Mouse (Mus musculus) cerebellum, adult 2 months (tissue): ENCODE results near the gene Spata1. TPM values are rescaled to one million over a fixed set of nuclear protein-coding genes. Genes with fewer than 3 reads are reported as not detected.

ENCODE experiments used
- DNase-seq, 2 experiments: peaks; one replicate each; pipeline ENCODE4 v3.0.0; 2021
- H3K27ac ChIP-seq: fragments of 200-500 bp; 2 replicates; pipeline ENCODE4 v1.5.1; 2012; ENCODE audit warnings: low read length, control low read depth, inconsistent platforms; ENCODE audit not compliant: insufficient read depth
- H3K27me3 ChIP-seq: fragments of 200-500 bp; 2 replicates; pipeline ENCODE4 v1.6.1; 2012; ENCODE audit warnings: inconsistent platforms, mild to moderate bottlenecking, low read length, moderate library complexity; ENCODE audit not compliant: control insufficient read depth, insufficient read depth
- H3K4me1 ChIP-seq: fragments of 200-500 bp; 2 replicates; pipeline ENCODE4 v1.6.1; 2011; ENCODE audit warnings: low read length; ENCODE audit not compliant: control insufficient read depth, insufficient read depth
- H3K4me3 ChIP-seq: fragments of 200-500 bp; replicated peaks from 2 replicates; pipeline ENCODE3; 2011; ENCODE audit warnings: mild to moderate bottlenecking, low read depth, low read length, control low read depth; ENCODE audit not compliant: insufficient read depth
- CTCF ChIP-seq: fragments of 200-500 bp; IDR thresholded peaks from 2 replicates; pipeline ENCODE4 v1.5.1; 2011; ENCODE audit warnings: low read depth, mild to moderate bottlenecking, control low read depth, low read length, moderate library complexity, borderline replicate concordance; ENCODE audit not compliant: insufficient read depth
- POLR2A ChIP-seq: fragments of 200-500 bp; IDR thresholded peaks from 2 replicates; pipeline ENCODE4 v1.6.1; 2011; ENCODE audit warnings: low read length, control low read depth, borderline replicate concordance; ENCODE audit not compliant: insufficient read depth
- whole genome bisulfite sequencing: fragments of 180-500 bp; shearing (Covaris S2); methylation state at CpG from one replicate; pipeline ENCODE4 v1.1.7; 2018; 5-methylcytosine and 5-hydroxymethylcytosine counted together
- polyA plus RNA-seq: library from polyadenylated mRNA; depleted of rRNA; stranded (reverse); fragments of >200 nt; gene quantifications from 2 replicates; pipeline ENCODE4 v1.2.3, GENCODE M21; 2012

Gene Spata1
- polyA plus RNA-seq, 1 experiment: 2.6 TPM

DNA sequence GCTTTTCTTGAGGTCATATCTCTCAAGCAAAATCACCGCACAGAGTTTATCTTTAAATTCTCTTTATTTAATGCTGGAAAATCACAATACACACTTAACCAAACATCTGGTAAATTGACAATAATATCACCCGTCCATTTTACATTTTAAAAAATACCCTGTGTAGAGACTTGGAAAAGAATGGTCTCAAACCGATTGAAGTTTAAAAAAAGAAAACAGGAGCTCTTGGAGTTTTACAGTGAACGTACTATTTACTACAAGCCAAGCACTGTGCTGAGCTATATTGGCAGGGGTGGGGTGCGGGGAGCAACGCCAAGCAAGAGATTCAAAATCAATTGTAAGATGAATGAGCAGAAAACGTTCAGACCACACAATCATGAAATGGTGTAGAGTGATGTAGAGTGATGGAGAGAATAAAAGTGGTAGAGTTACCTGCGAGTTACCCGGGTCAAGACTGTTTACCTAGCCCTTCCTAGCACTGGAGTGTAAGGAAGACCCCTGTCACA, 49.8 kb downstream of the Spata1 start, which contains the start of gene Ctbs:
Gene Ctbs (plus strand): TSS at position 51 of the 506 bp plus-strand sequence.
- H3K27ac ChIP-seq: no peak within 1 kb of the TSS
- TF ChIP-seq CTCF: no peak
- TF ChIP-seq POLR2A: no peak
- no peak for DNase-seq
- WGBS: 45% methylated on average over 9 of the region's 9 CpGs
- no peaks in the 10 kb centered on the region for H3K27me3 ChIP-seq
- peak within 1 kb of the TSS; percentile 61 for H3K4me3 ChIP-seq
- H3K4me1 ChIP-seq: no peaks in the 10 kb centered on the region

DNA sequence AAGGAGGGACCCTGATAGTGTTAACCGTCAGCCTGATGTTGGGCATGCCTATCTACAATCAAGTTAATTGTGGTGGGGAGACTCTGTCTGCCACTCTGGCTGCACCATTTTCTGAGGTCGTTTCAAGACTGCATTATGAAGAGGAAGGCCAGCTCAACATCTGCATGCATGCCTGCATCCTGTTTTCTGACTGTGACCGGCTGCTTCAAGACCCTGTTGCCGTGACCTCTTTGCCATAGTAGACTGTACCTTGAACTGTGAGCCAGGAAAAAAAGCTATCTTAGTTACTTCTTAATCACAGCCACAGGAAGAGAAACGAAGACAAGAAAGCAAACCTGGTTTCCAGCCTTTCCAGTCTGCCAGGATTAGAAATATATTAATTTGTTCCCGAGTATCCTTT, 50.6 kb downstream of the Spata1 start:
- Histone ChIP-seq H3K27me3 (no peaks in the 10 kb centered on the region), H3K4me3 (no peak overlapping the region), H3K27ac (no peak overlapping the region), H3K4me1 (no peaks in the 10 kb centered on the region)
- 84% methylated on average over 6 of the region's 6 CpGs for whole genome bisulfite sequencing
- TF ChIP-seq POLR2A: no peak
- TF ChIP-seq CTCF: no peak
- no peak for DNase-seq

DNA sequence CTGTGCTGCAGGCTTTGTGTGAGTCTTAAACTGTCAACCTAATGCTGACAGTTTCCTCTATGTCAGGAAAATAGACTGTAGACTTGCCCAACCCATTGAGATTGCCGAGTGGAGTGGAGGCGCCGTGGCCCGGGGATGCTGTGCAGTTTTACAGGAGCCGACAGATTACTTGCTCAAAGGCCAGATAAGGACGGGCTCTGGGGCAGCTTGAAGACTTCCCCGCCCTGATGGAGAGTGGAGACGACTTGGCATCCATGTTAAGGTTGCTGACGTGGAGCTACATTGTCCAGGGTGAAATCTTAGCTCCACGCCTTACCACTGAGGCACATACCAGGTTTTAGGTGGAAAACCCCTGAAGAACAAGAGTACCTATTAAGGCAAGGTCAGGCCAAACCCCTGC, 51.2 kb downstream of the Spata1 start:
- Histone ChIP-seq H3K4me3 (no peak overlapping the region), H3K27me3 (no peaks in the 10 kb centered on the region), H3K4me1 (no peaks in the 10 kb centered on the region), H3K27ac (no peak overlapping the region)
- no peak for TF ChIP-seq CTCF
- no peak for TF ChIP-seq POLR2A
- no peak for DNase-seq
- WGBS: 91% methylated on average over 10 of the region's 10 CpGs

- H3K4me3 ChIP-seq: no peak overlapping the region
- H3K4me1 ChIP-seq: no peaks in the 10 kb centered on the region
- no peaks in the 10 kb centered on the region for H3K27me3 ChIP-seq
- no peak for DNase-seq
- WGBS: 92% methylated on average over 3 of the region's 3 CpGs
- TF ChIP-seq CTCF (no peak), POLR2A (no peak)
- H3K27ac ChIP-seq: no peak overlapping the region
These were observed 52.0 kb downstream of the Spata1 start for GRCm38 (mm10) chr3:146447598-146447997.

- TF ChIP-seq CTCF: no peak
- no peak for TF ChIP-seq POLR2A
- no peak for DNase-seq
- Histone ChIP-seq H3K4me3 (no peak overlapping the region), H3K27me3 (no peaks in the 10 kb centered on the region), H3K27ac (no peak overlapping the region), H3K4me1 (no peaks in the 10 kb centered on the region)
- 12% methylated on average over 5 of the region's 5 CpGs for WGBS
These were observed 52.4 kb downstream of the Spata1 start for GRCm38 (mm10) chr3:146447156-146447555.

GRCm38 (mm10) chr3:146444880-146445279, 54.7 kb downstream of the Spata1 start:
- no peaks in the 10 kb centered on the region for H3K4me1 ChIP-seq
- H3K27me3 ChIP-seq: no peaks in the 10 kb centered on the region
- TF ChIP-seq POLR2A: no peak
- TF ChIP-seq CTCF: no peak
- H3K27ac ChIP-seq: no peak overlapping the region
- DNase-seq: no peak
- no peak overlapping the region for H3K4me3 ChIP-seq
- 93% methylated on average over 7 of the region's 7 CpGs for WGBS

- DNase-seq: no peak
- WGBS: 79% methylated on average over 7 of the region's 7 CpGs
- TF ChIP-seq CTCF (no peak), POLR2A (no peak)
- Histone ChIP-seq H3K4me1 (no peaks in the 10 kb centered on the region), H3K27me3 (no peaks in the 10 kb centered on the region), H3K4me3 (no peak overlapping the region), H3K27ac (no peak overlapping the region)
These were observed 56.2 kb downstream of the Spata1 start for GRCm38 (mm10) chr3:146443380-146443779.

GRCm38 (mm10) chr3:146442936-146443335, 56.6 kb downstream of the Spata1 start:
- DNase-seq: no peak
- Histone ChIP-seq H3K4me1 (no peaks in the 10 kb centered on the region), H3K27me3 (no peaks in the 10 kb centered on the region), H3K4me3 (no peak overlapping the region), H3K27ac (no peak overlapping the region)
- TF ChIP-seq POLR2A (no peak), CTCF (no peak)
- 84% methylated on average over 8 of the region's 8 CpGs for WGBS

GRCm38 (mm10) chr3:146442484-146442883, 57.1 kb downstream of the Spata1 start:
- 94% methylated on average over 7 of the region's 7 CpGs for WGBS

More at GRCm38 (mm10) chr3:146442484-146442883, 57.1 kb downstream of the Spata1 start:
- Histone ChIP-seq H3K27ac (no peak overlapping the region), H3K4me3 (no peak overlapping the region), H3K4me1 (no peaks in the 10 kb centered on the region), H3K27me3 (no peaks in the 10 kb centered on the region)
- no peak for DNase-seq
- TF ChIP-seq CTCF: no peak
- no peak for TF ChIP-seq POLR2A
